Mouse (Mus musculus): Measurements from ENCODE around the gene Hoxa9.

The Hoxa9 gene

DNA sequence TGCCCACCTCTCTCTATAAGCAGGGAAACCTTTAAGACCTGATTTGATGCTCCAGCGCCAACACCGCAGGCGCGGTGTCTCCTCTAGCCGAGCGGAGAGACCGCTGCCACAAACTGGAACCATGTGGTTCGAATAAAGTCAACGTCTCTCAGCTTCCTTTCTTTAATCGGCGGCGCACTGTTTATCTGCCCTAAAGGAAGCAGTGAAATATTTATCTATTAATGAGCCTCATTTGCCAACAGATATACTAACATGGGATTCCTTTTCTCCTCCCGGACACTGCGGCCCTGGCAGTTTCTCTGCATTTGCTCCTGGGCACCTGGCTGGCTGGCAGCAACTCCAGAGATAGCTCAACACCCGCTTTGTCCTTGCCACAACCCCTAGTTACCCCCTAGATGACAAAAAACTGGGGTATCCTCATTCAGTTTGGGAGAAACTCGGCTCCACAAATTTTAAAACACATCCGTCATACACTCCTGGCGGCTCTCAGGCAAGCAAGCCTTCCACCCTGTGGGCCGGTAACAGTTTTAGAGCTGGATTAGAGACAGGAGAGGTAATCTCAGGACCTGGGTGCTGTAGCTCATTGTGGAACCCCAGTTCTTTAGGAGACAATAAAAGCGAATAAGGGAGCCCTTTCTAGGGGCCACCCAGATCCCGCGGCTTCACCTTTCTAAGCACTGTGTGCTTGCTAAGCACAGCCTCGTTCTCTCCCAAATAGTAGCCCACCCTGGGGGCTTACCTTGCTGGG, 12.8 kb downstream of the Hoxa9 start:
- DNase-seq (ENCODE audit: extremely low spot score, low spot score), result no peak

GRCm38 (mm10) chr6:52217459-52217768, 13.5 kb downstream of the Hoxa9 start:
- peak; percentile 93 for DNase-seq (ENCODE audit: extremely low spot score, low spot score)

DNA sequence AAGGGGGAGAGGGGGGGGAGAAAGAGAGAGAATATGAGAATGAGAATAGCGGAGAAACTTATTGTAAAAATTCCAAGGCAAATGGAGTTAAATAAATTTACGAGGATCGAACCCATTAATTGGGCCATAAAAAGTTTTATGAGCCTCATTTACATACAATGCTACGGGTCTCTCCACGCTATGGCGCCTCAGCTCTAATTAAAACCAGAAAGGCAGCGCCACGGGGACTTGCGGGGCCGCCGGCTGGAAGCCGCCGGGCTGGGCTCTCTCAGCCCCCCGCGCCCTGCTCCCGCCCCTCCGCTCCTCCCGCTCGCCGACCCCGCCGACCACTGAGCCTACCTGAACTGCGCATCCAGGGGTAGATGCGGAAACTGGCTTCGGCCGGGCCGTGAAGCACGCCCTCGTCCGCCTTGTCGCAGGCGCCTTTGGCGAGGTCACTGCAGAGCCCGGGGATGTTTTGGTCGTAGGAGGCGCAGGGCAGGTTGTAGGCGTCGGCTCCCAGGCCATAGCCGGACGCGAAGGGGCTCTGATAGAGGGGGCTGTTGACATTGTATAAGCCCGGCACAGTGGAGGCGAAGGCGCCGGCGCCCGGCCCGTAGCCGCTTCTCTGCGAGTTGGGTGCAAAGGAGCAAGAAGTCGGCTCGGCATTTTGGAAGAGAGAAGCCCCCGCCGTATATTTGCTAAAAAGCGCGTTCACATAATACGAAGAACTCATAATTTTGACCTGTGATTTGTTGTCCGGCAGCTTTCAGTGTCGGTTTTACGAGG, 14.0 kb downstream of the Hoxa9 start:
- no peak for DNase-seq (ENCODE audit: extremely low spot score, low spot score)

GRCm38 (mm10) chr6:52215771-52216535, 14.9 kb downstream of the Hoxa9 start:
- DNase-seq (ENCODE audit: extremely low spot score, low spot score), result no peak

- no peak for DNase-seq (ENCODE audit: extremely low spot score, low spot score)
Measured at GRCm38 (mm10) chr6:52215070-52215469, 15.8 kb downstream of the Hoxa9 start.

DNA sequence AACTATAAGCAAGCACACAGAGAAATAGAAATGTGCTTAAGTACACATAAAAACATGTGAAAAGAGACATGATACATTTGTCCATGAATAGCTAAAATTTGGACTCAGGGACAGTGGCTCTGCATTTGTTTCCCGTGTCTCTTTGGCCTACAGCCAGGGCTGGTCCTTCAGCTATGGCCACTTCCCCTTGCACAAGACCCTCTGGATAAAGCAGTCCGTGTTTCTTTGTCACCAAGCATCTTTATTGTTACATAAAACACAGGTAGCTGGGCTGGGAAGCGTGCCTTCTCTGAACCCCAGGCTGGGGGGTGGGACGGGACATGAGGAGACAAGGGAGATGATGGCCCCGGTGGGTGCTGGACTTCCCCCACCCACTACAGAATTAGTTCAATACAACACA, 16.6 kb downstream of the Hoxa9 start:
- no peak for DNase-seq (ENCODE audit: extremely low spot score, low spot score)

DNA sequence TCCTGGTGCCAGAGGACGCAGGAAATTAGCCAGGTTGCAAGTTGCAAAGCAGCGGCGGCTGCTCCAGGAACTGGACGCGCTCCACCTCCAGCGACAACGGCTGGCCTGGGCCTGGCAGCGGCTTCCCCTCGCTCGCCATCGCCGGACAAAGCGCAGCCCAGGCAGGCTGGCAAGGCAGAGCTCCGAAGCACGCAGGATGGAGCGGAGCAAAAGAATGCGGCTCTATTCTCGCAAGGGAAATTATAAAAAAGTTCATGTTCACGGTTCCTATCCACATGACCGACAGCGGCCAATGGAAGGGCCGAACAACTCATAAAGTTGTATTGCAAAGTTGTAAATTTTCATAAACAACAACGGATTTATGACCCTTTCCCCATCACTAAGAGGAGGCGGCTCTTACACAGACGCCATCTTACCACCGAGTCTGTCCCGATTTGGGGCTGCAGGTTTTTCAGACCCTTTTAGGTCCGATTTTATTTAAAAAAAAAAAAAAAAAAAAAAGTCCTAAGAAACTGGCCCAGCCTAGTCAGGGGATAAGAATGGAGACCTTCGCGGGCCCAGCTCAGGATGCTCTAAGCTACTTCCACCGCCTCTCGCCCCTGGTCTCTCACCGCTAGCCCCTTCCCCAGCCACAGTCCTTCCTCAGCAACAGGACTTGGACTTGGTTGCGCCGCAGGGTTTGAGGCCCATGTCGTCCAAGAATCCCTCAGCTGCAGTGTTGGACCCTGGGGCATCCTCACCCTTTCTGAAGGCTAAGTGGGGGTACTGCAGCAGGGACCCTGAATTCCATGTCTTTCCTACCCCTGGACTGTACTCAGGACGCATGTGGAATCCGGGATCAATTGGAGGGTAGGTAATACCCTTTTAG, 17.5 kb downstream of the Hoxa9 start, which contains the start of the genes Hoxa3 and Gm28308:
TSS of gene Hoxa3 (minus strand) at position 218 of the 868 bp plus-strand sequence.
TSS of gene Gm28308 (minus strand) at position 221 of the 868 bp plus-strand sequence.
- no peak for DNase-seq (ENCODE audit: extremely low spot score, low spot score)

- no peak for DNase-seq (ENCODE audit: extremely low spot score, low spot score)
Measured at GRCm38 (mm10) chr6:52212556-52213118, 18.3 kb downstream of the Hoxa9 start.

GRCm38 (mm10) chr6:52211961-52212360, 18.9 kb downstream of the Hoxa9 start:
- DNase-seq (ENCODE audit: extremely low spot score, low spot score), result no peak

DNA sequence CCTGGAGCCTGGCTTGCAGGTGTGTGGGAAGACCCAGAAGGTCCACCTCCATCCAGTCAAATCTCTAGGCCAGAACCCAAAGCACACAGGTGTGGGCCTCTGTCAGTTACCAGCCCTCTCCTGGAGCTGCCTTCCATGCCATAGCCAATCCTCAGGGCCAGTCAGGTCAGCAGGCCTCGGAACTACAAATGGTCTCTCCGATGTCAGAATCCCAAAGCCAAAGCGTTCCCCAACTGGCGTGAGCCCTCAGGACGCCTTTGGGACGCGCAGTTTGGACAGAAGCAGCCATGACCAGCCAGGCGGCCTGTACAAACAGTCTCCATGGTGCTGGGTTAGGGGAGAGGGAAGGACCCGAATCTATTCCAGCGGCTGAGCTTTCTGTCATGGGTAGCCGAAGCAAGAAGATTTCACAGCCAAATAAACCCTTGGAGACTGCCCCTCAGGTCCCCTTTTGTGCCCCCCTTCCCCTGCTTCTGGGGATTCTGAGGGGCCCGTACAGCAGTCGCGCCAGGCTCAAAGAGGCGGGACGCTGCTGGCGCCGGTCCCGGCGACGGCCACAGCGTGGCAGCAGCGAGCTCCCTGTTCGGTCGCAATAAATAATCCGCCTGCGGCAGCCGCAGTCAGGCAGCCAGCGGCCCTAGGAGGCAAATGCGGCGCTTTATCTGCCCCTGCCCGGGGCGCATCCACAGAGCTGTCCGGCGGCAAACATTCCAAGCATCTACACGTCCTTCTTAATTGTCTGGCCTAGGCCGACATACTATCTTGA, 19.5 kb downstream of the Hoxa9 start:
- DNase-seq (ENCODE audit: extremely low spot score, low spot score), result peak; percentile 88

GRCm38 (mm10) chr6:52209685-52210046, 21.2 kb downstream of the Hoxa9 start:
- DNase-seq (ENCODE audit: extremely low spot score, low spot score), result peak; percentile 62

GRCm38 (mm10) chr6:52208868-52209684, 21.8 kb downstream of the Hoxa9 start:
- DNase-seq (ENCODE audit: extremely low spot score, low spot score), result peak; percentile 80

GRCm38 (mm10) chr6:52208072-52208867, 22.6 kb downstream of the Hoxa9 start, which contains the start of gene Hoxa6:
TSS of gene Hoxa6 (minus strand) at chr6:52208722.
- DNase-seq (ENCODE audit: extremely low spot score, low spot score), result no peak

DNA sequence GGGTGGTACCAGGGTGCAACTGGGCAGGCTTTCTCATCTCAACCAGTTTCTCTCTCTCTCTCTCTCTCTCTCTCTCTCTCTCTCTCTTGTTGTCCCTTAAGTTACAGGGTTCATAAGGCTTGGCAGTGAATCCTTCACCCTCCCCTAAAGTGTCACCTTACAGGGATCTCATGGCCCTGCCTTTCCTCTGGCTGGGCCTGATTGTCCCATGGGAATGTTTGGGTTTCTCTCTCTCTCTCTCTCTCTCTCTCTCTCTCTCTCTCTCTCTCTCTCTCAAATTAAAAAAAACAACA, 23.3 kb downstream of the Hoxa9 start:
- DNase-seq (ENCODE audit: extremely low spot score, low spot score), result no peak

DNA sequence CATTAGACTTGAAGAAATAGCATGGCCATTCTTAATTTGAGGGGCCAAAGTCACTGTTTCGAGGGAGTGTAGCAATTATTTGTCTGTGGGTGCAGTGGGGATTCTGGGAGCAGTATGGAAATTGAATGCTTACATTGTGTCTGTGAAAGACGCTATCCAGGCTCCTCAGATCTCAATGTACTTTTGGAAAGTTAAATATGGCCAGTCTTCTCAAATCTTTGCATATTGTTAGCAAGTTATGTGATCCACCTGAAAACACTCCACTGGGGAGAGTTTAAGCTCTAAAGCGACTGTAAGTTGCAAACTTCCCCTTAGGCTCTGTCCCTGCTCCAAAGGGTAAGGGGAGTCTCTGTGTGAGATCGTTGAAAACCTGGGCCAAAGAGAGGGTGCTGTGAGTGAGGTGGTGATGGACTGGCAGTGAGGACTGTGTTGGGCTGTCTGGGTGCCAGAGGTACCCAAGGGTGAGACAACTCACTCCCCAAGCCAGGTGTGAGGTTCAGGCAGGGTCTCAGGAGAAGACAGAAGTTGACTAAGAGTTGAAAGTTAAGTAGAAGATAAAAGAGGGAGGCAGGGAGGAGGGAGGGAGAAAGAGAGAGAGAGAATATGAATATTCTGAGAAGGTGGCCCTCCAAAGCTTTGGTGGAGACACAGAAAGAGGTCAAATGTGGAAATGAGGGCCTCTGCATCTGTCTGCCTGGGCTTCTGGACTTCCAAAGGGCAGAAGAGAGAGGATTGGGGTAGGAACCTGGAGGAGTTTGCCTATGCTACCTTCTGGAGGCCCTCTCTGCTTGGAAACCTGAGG, 23.8 kb downstream of the Hoxa9 start:
- peak; percentile 62 for DNase-seq (ENCODE audit: extremely low spot score, low spot score)

DNA sequence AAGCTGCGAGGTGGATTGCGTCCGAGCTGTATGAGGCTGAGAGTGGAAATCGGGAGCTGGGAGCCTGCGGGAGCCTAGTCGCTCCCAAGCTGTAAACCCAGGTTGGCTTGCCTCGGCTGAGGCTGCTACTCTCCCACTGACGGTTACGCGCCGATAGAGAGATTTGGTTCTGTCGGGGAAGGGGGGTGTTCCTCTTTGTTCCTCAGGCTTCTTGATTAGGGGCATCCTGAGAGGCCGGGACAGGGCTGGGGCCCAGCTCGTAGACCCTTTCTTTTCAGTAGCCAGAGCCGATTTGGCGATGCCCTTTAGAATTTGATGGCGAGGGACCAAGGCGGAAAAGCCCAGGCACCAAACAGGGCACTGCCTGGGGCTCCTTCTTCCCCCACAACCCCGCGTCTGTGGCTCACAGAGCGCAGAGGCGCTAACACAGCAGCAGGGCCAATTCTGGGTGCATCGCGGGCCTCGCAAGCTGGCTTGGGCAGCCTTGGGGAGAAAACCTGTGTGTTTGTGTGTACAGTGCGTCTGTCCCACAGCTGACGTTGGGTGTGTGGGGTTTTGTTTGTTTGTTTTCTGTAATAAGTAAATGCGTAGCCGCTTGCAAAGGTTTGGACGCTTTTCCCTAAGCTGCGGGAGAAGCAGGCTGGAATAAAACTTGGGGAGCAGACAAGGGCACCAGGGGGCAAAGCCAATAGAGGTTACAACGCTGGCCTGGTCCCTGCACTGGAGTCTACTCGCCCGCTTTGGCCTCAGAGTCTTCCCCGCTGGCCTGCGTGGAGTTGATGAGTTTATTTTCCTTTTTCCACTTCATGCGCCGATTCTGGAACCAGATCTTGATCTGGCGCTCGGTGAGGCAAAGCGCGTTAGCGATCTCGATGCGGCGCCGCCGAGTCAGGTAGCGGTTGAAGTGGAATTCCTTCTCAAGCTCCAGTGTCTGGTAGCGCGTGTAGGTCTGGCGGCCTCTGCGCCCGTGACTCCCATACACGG, 25.0 kb downstream of the Hoxa9 start:
- DNase-seq (ENCODE audit: extremely low spot score, low spot score), result peak; percentile 78
